Mouse (Mus musculus) lung, postnatal 4 days (tissue): ENCODE data around the gene Mical2.

Experiments
- DNase-seq, 2 experiments: peaks; one replicate each; pipeline ENCODE4 v3.0.0; 2021

The Mical2 gene

GRCm38 (mm10) chr7:112283606-112284310, 58.1 kb downstream of the Mical2 start:
- no peak for DNase-seq

DNA sequence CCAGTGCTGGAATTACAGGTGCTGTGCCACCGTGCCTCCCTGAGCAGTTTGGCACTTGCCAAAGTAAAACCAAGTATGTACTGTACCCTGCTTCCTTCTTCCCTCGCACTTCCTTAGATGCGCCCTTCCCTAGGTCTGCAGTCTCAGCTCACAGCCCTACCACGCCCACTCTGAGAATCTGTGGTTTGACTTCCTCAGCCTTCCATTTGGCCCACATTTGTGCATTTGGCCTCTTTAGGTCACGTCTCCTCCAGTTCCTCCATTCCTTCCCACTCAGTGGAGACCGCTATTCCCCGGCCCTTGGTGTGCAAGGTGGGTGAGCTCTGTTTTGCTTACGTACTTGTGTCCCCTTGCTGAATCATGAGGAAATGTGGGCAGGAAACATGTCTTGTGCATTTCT, 59.9 kb downstream of the Mical2 start:
- no peak for DNase-seq

- no peak for DNase-seq
These were observed 62.9 kb downstream of the Mical2 start for GRCm38 (mm10) chr7:112288352-112289107.

- DNase-seq, result peak; percentile 72 to 88
These were observed 63.9 kb downstream of the Mical2 start for GRCm38 (mm10) chr7:112289514-112289913.

GRCm38 (mm10) chr7:112289990-112290389, 64.3 kb downstream of the Mical2 start:
- DNase-seq, result peak; percentile 74 to 89

DNA sequence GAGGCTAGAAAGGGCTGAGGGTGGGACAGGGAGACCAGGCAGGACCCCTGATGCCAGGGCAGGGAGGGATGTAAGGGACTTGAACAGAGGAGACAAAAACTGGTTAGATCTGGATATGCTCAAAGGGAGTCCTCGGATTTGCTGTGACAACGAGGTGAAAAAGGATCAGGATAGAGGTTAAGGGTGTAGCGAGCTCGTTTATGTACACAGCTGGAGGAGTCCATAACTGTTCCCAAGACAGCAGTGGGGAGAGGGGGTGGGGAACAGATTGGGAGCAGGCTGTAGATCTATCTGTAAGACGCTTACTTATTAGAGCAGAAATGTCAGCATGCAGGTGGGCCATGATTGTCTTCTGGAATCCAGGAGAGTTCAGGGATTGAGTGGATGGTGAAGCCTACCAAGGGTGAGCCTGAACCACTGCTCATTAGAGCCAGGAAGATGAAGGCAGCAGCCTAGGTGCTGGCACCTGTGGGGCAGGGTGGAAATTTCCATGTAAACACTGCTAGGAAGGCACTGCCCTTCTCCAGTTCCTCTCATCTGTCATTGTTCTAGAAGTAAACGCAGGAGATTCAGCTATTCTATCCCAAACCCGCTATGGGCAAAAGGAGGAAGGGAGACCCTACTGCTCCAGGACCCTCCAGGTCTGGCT, 67.9 kb downstream of the Mical2 start:
- no peak for DNase-seq

GRCm38 (mm10) chr7:112295426-112296221, 70.0 kb downstream of the Mical2 start:
- peak in 1 of 2 experiments; percentile 50 for DNase-seq

GRCm38 (mm10) chr7:112298032-112298431, 72.4 kb downstream of the Mical2 start:
- DNase-seq, result peak; percentile 70 to 74

DNA sequence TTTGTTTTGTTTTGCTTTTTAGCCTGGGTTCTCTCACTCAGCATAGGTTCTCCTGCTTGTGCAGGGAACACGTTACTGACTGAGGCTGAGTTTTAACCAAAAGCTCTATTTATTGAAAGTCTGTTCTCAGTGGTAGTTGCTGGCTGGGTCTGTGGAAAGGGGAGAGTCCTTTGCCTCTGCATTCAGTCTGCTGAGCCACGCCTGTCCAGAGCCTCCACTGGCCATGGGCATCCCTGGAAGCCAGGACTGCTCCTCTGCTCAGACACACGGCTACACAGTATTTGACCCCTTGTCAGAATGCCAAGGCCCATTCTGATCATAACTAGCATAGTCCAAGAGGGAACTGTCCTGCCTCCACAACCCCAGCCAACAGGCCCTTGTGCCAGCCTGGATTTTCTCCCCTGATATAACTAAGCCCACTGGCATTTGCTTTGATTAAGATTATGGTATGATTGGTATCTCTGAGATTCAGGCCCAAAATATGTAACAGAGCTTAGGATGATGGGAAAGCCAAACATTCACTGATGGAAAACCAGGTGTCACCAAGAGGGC, 73.3 kb downstream of the Mical2 start:
- DNase-seq, result peak in 1 of 2 experiments; percentile 49

DNA sequence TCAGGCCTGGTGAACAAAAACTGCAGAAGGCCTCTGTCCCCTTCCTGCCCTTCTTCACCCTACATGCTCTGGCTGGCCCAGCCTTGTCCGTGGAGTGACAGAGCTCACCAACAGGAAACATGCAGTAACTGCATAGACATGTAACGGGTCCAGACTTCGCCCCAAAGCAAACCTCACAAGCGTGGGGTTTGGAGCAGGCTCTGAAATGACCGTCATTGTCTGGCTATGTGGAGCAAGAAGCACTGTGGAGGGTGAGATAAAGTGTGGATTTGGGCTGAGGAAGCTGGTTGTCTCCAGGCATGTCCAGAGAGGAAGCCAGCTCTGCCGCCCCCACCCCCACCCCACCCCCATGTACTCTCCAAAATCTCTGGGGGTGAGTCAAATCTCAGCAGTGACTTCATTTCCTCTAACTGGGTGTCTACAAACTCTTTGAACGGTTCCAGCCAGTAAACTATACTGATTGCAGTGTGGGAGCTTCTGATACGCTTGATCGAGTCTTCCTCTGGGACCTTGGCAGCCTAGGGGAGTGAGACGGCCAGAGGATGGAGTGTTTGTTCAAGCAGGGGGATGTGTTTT, 74.0 kb downstream of the Mical2 start:
- peak; percentile 63 to 80 for DNase-seq

- no peak for DNase-seq
These were observed 74.5 kb downstream of the Mical2 start for GRCm38 (mm10) chr7:112300141-112300540.

DNA sequence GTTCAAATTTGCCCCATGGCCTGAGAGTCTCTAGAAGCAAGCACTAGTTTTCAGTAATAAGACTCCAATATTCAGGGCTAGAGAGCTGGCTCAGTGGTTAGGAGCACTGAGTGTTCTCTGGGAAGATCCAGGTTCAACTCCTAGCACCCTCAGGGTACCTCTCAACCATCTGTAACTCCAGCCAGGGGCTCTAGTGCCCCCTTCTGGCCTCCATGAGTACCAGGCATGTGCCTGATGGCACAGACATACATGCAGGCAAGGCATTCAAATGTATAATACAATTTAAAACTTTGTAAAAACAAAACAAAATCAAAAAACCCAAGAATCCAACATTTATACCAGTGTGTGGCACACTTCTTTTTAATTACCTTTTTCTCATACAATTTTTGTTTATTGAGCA, 75.4 kb downstream of the Mical2 start:
- DNase-seq, result no peak

GRCm38 (mm10) chr7:112304382-112304781, 78.7 kb downstream of the Mical2 start:
- no peak for DNase-seq

- DNase-seq, result peak; percentile 78 to 87
These were observed 83.8 kb downstream of the Mical2 start for GRCm38 (mm10) chr7:112309289-112310016.

DNA sequence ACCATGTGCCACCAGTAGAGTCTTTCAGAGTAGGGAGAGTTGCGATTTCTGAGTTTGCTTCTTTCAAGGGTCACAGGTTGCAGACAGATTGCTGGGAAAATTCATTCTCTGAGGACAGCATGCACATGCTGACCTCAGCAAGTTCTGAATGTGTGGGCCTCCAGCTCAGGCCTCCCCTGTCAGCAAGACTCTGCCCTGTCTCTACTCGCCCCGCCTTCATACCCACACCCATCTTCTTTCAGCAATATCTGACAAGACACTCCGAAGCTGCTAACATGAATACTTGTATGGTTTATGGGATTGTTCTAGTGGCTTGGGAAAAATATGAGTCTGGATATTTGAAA, 84.3 kb downstream of the Mical2 start:
- no peak for DNase-seq

DNA sequence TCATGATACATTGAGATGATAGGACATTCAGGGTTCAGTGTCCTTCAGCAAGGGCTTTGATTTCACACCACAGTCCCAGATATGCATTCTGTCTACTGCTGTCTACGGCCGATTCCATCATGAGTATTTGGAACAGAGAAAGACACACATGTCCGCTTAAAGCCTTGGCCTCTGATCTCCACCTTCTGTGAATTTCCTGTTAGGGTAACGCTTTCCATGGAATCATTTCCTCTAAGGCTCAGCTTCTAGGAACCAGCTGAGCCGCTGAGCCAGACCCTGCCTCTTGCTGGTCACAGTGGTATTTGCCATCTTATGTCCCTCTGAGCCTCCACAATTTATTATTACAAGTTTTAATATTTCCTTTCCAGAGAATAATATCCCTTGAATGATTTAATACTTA, 87.6 kb downstream of the Mical2 start:
- DNase-seq, result no peak

DNA sequence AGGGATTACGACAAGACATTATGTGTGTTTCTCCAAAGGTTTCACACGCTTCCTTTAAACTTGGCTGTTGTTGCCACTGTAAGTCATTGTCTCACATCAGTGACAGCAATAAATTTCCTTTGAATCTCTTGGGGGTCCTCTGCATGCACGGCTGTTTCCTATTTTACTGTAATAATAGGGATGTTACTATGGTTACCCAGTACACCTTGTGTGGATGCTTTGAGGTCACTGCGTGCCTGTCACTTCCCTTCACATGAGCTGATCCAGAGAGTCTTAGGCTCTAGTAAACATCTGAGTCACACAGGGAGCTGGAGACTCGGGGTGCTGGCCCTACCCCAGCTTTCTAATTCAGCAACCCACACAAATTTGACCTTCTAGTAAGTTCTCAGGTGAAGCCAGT, 88.0 kb downstream of the Mical2 start:
- no peak for DNase-seq

DNA sequence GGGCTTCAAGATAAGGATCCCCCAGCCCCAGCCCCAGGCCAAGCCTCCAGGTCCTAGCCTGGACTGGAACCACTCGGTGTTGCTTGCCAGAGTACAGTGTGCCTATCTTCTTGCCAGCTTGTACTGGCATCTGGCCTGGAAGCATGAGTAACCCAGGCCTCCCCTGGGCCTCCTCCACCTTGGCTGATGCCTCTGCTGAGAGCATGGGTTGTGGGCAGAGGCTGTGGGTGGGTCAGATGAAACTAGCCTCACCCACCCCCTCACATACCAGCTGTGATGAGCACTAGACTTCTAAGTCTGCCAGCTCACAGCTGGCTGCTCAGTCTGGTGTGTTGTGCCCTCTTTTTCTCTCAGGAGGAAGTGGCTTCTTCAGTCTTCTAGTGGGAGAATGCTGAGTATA, 90.6 kb downstream of the Mical2 start:
- DNase-seq, result peak in 1 of 2 experiments; percentile 44

DNA sequence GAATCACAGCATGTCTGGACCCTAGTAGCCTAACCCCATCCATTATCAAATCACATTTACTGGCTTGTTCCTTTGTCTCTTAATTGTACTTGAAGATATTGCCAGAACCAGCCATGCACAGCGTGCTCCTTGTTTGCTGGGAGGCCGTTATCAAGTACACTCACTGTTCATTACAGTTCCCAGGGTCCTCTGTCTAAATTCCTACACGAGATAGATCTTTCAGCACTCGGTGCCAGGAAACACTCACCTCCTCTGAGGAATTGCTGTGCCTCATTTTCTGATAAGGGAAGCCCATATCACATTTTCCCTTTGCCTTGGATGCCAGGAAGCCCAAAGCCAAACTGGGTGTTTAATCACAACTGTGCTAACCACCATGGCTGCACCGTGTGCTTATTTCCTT, 91.8 kb downstream of the Mical2 start:
- DNase-seq, result no peak

GRCm38 (mm10) chr7:112318306-112318705, 92.7 kb downstream of the Mical2 start:
- no peak for DNase-seq

GRCm38 (mm10) chr7:112319419-112319818, 93.8 kb downstream of the Mical2 start:
- no peak for DNase-seq
